ENCODE assay signal across 12 mouse cellular contexts in genomic region chr16:56800469-56800868, GRCm38 (mm10). TPM values are rescaled to one million over a fixed set of nuclear protein-coding genes. Genes with fewer than 3 reads are reported as not detected.
A peak's percentile ranks its signal among the peaks of the same experiment; 100 is the strongest.
DNase-seq lines count a peak whose midpoint lies in the region; ATAC-seq lines count a peak whose summit lies in the region.
"Had no signal": no experiment of that assay in that cellular context is flagged by ENCODE, and none has a peak within 500 bp of the region (broad histone marks: within the 10 kb centered on the region; RNA-seq: fewer than 3 reads in every experiment).

No protein-coding gene starts in this region.

- H3K27ac ChIP-seq in hindbrain, embryonic 11.5 days (ENCODE audit: low read depth, low read length), result no peak overlapping the region
- no peak overlapping the region for H3K27ac ChIP-seq in hindbrain, embryonic 13.5 days
- H3K27ac ChIP-seq in liver, embryonic 12.5 days, result no peak overlapping the region
- H3K27ac ChIP-seq: forebrain, embryonic 12.5 days had no signal

- no peaks in the 10 kb centered on the region for H3K4me1 ChIP-seq in hindbrain, embryonic 11.5 days (replicated peaks; ENCODE audit: control insufficient read depth, insufficient read depth, low read length)
- no peaks in the 10 kb centered on the region for H3K4me1 ChIP-seq in hindbrain, embryonic 13.5 days (replicated peaks)
- peaks cover 51% of the 10 kb centered on the region for H3K4me1 ChIP-seq in liver, embryonic 12.5 days
- H3K4me1 ChIP-seq: forebrain, embryonic 12.5 days had no signal

- intact Hi-C loops in heart, postnatal 25 days (cut with DNase I), result loop anchor here (2.0 kb wide), 1 partner anchor 118 kb away; no protein-coding TSS in a partner anchor

- no peak overlapping the region for H3K4me2 ChIP-seq in hindbrain, embryonic 11.5 days (replicated peaks; ENCODE audit: low read depth, low read length)
- no peak overlapping the region for H3K4me2 ChIP-seq in hindbrain, embryonic 13.5 days
- H3K4me2 ChIP-seq in liver, embryonic 12.5 days, result peak overlapping the region; percentile 50; the same call in 1 of the 2 replicates
- H3K4me2 ChIP-seq: forebrain, embryonic 12.5 days had no signal

- no peaks in the 10 kb centered on the region for H3K36me3 ChIP-seq in hindbrain, embryonic 11.5 days (ENCODE audit: control insufficient read depth, insufficient read depth, low read length)
- no peaks in the 10 kb centered on the region for H3K36me3 ChIP-seq in hindbrain, embryonic 13.5 days
- no peaks in the 10 kb centered on the region for H3K36me3 ChIP-seq in liver, embryonic 12.5 days
- H3K36me3 ChIP-seq: forebrain, embryonic 12.5 days had no signal

- H3K4me3 ChIP-seq in hindbrain, embryonic 11.5 days (ENCODE audit: low read depth, low read length), result no peak overlapping the region
- no peak overlapping the region for H3K4me3 ChIP-seq in hindbrain, embryonic 13.5 days
- H3K4me3 ChIP-seq in liver, embryonic 12.5 days, result no peak overlapping the region
- H3K4me3 ChIP-seq: forebrain, embryonic 12.5 days had no signal

- H3K9ac ChIP-seq in hindbrain, embryonic 11.5 days (ENCODE audit: low read depth, low read length), result no peak overlapping the region
- H3K9ac ChIP-seq in hindbrain, embryonic 13.5 days, result no peak overlapping the region
- H3K9ac ChIP-seq in liver, embryonic 12.5 days, result no peak overlapping the region
- H3K9ac ChIP-seq: forebrain, embryonic 12.5 days had no signal

- ATAC-seq in hindbrain, embryonic 11.5 days (ENCODE audit: low FRiP score), result 0 out of 2 replicates have a peak, but pooled peaks have one; percentile 6
- no peak for ATAC-seq in hindbrain, embryonic 13.5 days (ENCODE audit: low FRiP score)
- no peak for ATAC-seq in liver, embryonic 12.5 days

- WGBS in hindbrain, embryonic 11.5 days, result 45% methylated on average over 2 of the region's 2 CpGs
- WGBS in hindbrain, embryonic 13.5 days, result 44% methylated on average over 2 of the region's 2 CpGs
- 40% methylated on average over 2 of the region's 2 CpGs for whole genome bisulfite sequencing in liver, embryonic 12.5 days (ENCODE audit: insufficient replicate concordance)

- no peaks in the 10 kb centered on the region for H3K9me3 ChIP-seq in hindbrain, embryonic 11.5 days (ENCODE audit: control insufficient read depth, low read length)
- H3K9me3 ChIP-seq in hindbrain, embryonic 13.5 days, result no peaks in the 10 kb centered on the region
- H3K9me3 ChIP-seq in liver, embryonic 12.5 days (replicated peaks), result no peaks in the 10 kb centered on the region
- H3K9me3 ChIP-seq: forebrain, embryonic 12.5 days had no signal

- peak; percentile 14 for DNase-seq in hindbrain, embryonic 11.5 days (ENCODE audit: low spot score)
- DNase-seq in A20 (ENCODE audit: low read depth, low spot score) (peak; percentile 41), R1 (ENCODE audit: low read depth, low spot score) (peak; percentile 73)
- DNase-seq in testis, postnatal 14 days (ENCODE audit: low spot score), result no peak
- DNase-seq in heart, postnatal 25 days (ENCODE audit: low spot score), result no peak
- no peak for DNase-seq in urinary bladder, adult 2 months (ENCODE audit: low spot score)
- DNase-seq: adrenal gland, adult 2 months had no signal

- H3K27me3 ChIP-seq in hindbrain, embryonic 11.5 days (ENCODE audit: control insufficient read depth, insufficient read depth, low read length), result no peaks in the 10 kb centered on the region
- H3K27me3 ChIP-seq in hindbrain, embryonic 13.5 days, result no peaks in the 10 kb centered on the region
- no peaks in the 10 kb centered on the region for H3K27me3 ChIP-seq in liver, embryonic 12.5 days (replicated peaks)
- H3K27me3 ChIP-seq: forebrain, embryonic 12.5 days had no signal

RNA-seq across cellular contexts. Expression of gene Adgrg7, which starts 4.8 kb away (rescaled TPM):
- polyA plus RNA-seq in hindbrain, embryonic 11.5 days (2014; fragmentation: Nextera tagmentation; extraction: Ambion mirVana), result not detected in 2 replicates
- not detected in 2 replicates for polyA plus RNA-seq in hindbrain, embryonic 13.5 days (2015; fragmentation: Nextera tagmentation; extraction: Ambion mirVana)
- polyA plus RNA-seq in liver, embryonic 12.5 days (2016; fragmentation: Nextera tagmentation; extraction: Ambion mirVana), result not detected in 2 replicates
- not detected for total RNA-seq in heart, postnatal 25 days (2021)
- not detected in 2 replicates for polyA plus RNA-seq in urinary bladder, adult 2 months (2012; rRNA removed)
- total RNA-seq: layer of hippocampus, adult 18-20 months had no signal
- polyA plus RNA-seq: adrenal gland, adult 2 months; forebrain, embryonic 12.5 days; neural tube, embryonic 11.5 days had no signal

Comparison
In these comparisons a context has a peak if more than half of its experiments do, and no peak if none do; other contexts are left out.
1. DNase-seq: peak in hindbrain, embryonic 11.5 days (single experiment), A20 (single experiment) and R1 (single experiment); none in testis, postnatal 14 days (single experiment), heart, postnatal 25 days (single experiment) and urinary bladder, adult 2 months (single experiment).